Mouse (Mus musculus) heart, adult 2 months (tissue): ENCODE measurements around the gene Klhl32.

ENCODE experiments used
- CTCF ChIP-seq: fragments of 200-600 bp; IDR thresholded peaks from 2 replicates; pipeline ENCODE4 v1.8.1; 2022; ENCODE audit warnings: antibody characterized with exemption, mild to moderate bottlenecking, moderate library complexity
- POLR2A ChIP-seq: fragments of 200-500 bp; IDR thresholded peaks from 2 replicates; pipeline ENCODE4 v1.6.1; 2011; ENCODE audit warnings: mild to moderate bottlenecking, low read depth, low read length, control low read depth; ENCODE audit not compliant: insufficient read depth

- no peak for TF ChIP-seq CTCF
- TF ChIP-seq POLR2A, result no peak
These were observed 268.6 kb downstream of the Klhl32 start for GRCm38 (mm10) chr4:24582295-24582694.
